Mouse (Mus musculus) leukemia stem cell, adult 10-12 weeks (primary cell): Measurements from ENCODE around the gene Gm45015. TPM values are rescaled to one million over a fixed set of nuclear protein-coding genes. Genes with fewer than 3 reads are reported as not detected.

Source experiments
- polyA plus RNA-seq: library from polyadenylated mRNA; stranded (reverse); fragments of >175 nt; gene quantifications from 2 replicates; pipeline ENCODE4 v1.2.3, GENCODE M21; 2012; ENCODE audit warnings: low replicate concordance

The Gm45015 gene
- polyA plus RNA-seq = not detected in 2 replicates

GRCm38 (mm10) chrX:73336740-73337139 lies at the start of gene Gm45015:
Gm45015 (minus strand) TSS chrX:73336840.

GRCm38 (mm10) chrX:73342483-73342895 lies 5.8 kb upstream of the Gm45015 start, which contains the start of gene Zfp275:
Zfp275 (plus strand) TSS chrX:73342621.

DNA sequence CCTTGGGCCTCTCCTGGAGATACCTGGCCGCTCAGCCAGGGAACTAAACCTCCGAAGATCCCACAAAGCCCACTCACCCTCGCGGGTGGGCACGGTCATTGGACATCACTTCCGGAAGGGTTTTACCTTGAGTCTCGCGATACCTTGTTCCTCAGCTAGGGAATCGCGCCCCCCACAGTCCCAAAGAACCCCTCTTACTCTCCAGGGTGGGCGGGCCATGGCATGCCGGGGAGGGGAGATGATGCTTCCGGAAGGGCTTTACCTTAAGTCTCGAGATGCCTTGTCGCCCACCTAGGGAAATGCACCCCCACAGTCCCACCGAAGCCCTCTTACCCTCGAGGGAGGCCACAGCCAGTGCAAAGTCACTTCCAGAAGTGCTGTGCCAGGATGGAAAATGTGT lies 43.8 kb downstream of the Gm45015 start, which contains the start of the genes Xlr5a and Xlr5c:
Gene Xlr5a (minus strand): TSS at position 101 of the 400 bp plus-strand sequence.
Gene Xlr5c (minus strand): TSS at position 101 of the 400 bp plus-strand sequence.

Other genes starting within 250 kb of the Gm45015 start
- gene Xlr3a, start 239.7 kb downstream of the Gm45015 start, polyA plus RNA-seq = not detected in 2 replicates
- 0.14 TPM in 1 of 2 replicates, not detected in the other for gene Gm14685, start 219.8 kb downstream of the Gm45015 start, polyA plus RNA-seq
- not detected in 2 replicates for gene Xlr5b, start 188.0 kb downstream of the Gm45015 start, polyA plus RNA-seq
- not detected in 2 replicates for gene DXBay18, start 187.4 kb downstream of the Gm45015 start, polyA plus RNA-seq
- gene Spin2d, start 159.9 kb downstream of the Gm45015 start, polyA plus RNA-seq = not detected in 2 replicates
- gene Xlr3b, start 144.6 kb downstream of the Gm45015 start, polyA plus RNA-seq = not detected in 2 replicates
- gene Xlr4b, start 122.5 kb downstream of the Gm45015 start, polyA plus RNA-seq = 0.92 and 1.4 TPM in 2 replicates
- gene F8a, start 108.5 kb downstream of the Gm45015 start, polyA plus RNA-seq = 17.9 and 29.9 TPM in 2 replicates
- 0.73 and 2.7 TPM in 2 replicates for gene Xlr4c, start 93.7 kb downstream of the Gm45015 start, polyA plus RNA-seq
- gene Xlr3c, start 71.5 kb downstream of the Gm45015 start, polyA plus RNA-seq = not detected in 2 replicates
- not detected in 2 replicates for gene Xlr5a, start 43.9 kb downstream of the Gm45015 start, polyA plus RNA-seq
- gene Xlr5c, start 43.9 kb downstream of the Gm45015 start, polyA plus RNA-seq = not detected in 2 replicates
- gene Zfp275, start 5.8 kb upstream of the Gm45015 start, polyA plus RNA-seq = 0.93 and 1.5 TPM in 2 replicates
- gene Gm18336, start 61.9 kb upstream of the Gm45015 start, polyA plus RNA-seq = not detected in 2 replicates
- 0.05 TPM in 1 of 2 replicates, not detected in the other for gene Zfp92, start 74.3 kb upstream of the Gm45015 start, polyA plus RNA-seq
- gene Trex2, start 98.5 kb upstream of the Gm45015 start, polyA plus RNA-seq = not detected in 2 replicates
- 1.0 and 2.9 TPM in 2 replicates for gene Haus7, start 122.2 kb upstream of the Gm45015 start, polyA plus RNA-seq
- 0.98 and 20.4 TPM in 2 replicates for gene Bgn, start 146.8 kb upstream of the Gm45015 start, polyA plus RNA-seq
- not detected in 2 replicates for gene Atp2b3, start 166.2 kb upstream of the Gm45015 start, polyA plus RNA-seq